Mouse (Mus musculus): ENCODE measurements at regions not wholly inside any gene's neighbourhood (a gene's known extent, or its start where the extent isn't known, plus 50 kb on each side); places are given as distances from the start of the nearest gene placed in this dataset.

DNA sequence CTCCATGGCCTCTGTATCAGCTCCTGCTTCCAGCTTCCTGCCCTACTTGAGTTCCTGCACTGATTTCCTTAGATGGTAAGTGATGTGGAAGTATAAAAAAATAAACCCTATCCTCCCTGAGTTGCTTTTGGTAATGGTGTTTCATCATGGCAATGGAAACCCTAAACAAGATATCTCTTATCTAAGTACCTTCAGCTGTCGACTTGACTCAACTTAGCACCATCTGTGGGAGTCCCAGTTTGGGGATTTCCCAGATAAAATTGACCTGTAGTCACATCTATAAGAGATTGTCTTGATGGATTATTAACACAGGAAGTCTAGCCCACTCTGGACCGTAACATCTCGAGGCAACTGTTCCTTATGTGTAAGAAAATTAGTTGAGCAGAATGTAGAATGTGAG, 570.2 kb upstream of the Gm10306 start:
- no peaks in the 10 kb centered on the region for H3K4me1 ChIP-seq (replicated peaks; ENCODE audit: control insufficient read depth, insufficient read depth, low read length)
- H3K36me3 ChIP-seq (replicated peaks; ENCODE audit: control insufficient read depth, insufficient read depth): no peaks in the 10 kb centered on the region
- DNase-seq (ENCODE audit: low spot score) (no peak), ATAC-seq (ENCODE audit: low FRiP score) (no peak)
- no peak overlapping the region for H3K4me3 ChIP-seq (replicated peaks; ENCODE audit: low read length)
- H3K4me2 ChIP-seq (replicated peaks): no peak overlapping the region
- 96% methylated on average over 3 of the region's 3 CpGs for WGBS
- H3K27me3 ChIP-seq (ENCODE audit: control insufficient read depth, insufficient read depth, low read length): no peaks in the 10 kb centered on the region
- no peaks in the 10 kb centered on the region for H3K9me3 ChIP-seq (ENCODE audit: control insufficient read depth, low read length)
- H3K9ac ChIP-seq: no peak overlapping the region
- no peak overlapping the region for H3K27ac ChIP-seq

DNA sequence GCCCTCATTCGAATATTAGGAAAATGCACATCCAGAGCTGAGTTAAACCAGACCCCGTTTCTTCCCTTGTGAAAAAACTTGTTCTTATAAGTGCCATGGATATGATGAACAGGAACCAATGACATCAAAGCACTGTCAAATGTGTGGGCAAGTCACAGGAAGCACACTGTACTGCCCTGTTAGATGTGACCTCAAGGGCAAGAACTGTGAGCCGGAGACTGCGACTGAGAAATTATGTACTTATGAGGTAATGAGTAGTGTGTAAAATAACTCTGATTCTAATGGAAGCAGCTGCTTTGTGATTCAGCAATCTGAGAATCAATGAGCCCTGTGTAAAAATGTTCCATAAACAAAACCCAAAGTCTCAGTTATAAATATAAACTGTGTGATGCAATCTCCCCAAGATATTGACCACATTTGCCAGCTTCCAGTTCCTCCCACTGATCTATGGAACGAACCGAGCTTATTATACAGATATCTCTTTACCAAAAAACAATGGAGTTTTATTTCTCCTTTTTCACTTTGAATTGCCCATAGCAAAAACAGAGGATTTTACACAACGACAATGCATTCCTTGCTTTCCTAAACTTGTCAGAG, 566.0 kb upstream of the Gm10306 start:
- Histone ChIP-seq H3K9ac (no peak overlapping the region), H3K4me2 (replicated peaks) (no peak overlapping the region), H3K27me3 (ENCODE audit: control insufficient read depth, insufficient read depth, low read length) (no peaks in the 10 kb centered on the region), H3K9me3 (ENCODE audit: control insufficient read depth, low read length) (no peaks in the 10 kb centered on the region), H3K36me3 (replicated peaks; ENCODE audit: control insufficient read depth, insufficient read depth) (no peaks in the 10 kb centered on the region), H3K27ac (no peak overlapping the region), H3K4me1 (replicated peaks; ENCODE audit: control insufficient read depth, insufficient read depth, low read length) (no peaks in the 10 kb centered on the region), H3K4me3 (replicated peaks; ENCODE audit: low read length) (no peak overlapping the region)
- DNase-seq (ENCODE audit: low spot score) (no peak), ATAC-seq (ENCODE audit: low FRiP score) (no peak)
- WGBS: 89% methylated on average over 7 of the region's 7 CpGs

DNA sequence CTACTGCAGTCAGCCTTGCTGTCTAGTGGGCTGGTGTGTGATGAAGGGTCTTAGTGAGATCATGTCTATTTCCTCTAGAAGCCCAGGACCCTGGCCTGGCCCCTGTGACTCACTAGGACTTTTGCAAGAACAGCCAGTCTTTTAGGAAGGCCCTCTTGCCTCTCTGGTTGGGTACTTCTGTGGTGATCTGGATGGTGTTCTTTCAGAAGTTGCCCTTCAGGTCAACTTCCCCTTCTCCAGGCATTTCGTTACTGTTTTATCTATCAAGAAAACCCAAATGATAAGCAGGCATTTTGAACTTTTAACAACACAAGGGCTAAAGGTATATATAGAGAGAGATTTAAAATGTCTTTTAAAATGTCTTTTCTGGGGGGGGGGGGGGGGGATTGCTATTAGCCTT, 550.5 kb upstream of the Gm10306 start:
- no peaks in the 10 kb centered on the region for H3K9me3 ChIP-seq (ENCODE audit: control insufficient read depth, low read length)
- DNase-seq (ENCODE audit: low spot score): no peak
- 0 out of 2 replicates have a peak overlapping the region, but pooled peaks have one; percentile 17 for H3K27ac ChIP-seq
- no peak for ATAC-seq (ENCODE audit: low FRiP score)
- H3K36me3 ChIP-seq (replicated peaks; ENCODE audit: control insufficient read depth, insufficient read depth): no peaks in the 10 kb centered on the region
- no peak overlapping the region for H3K4me2 ChIP-seq (replicated peaks)
- 89% methylated on average over 1 of the region's 1 CpGs for WGBS
- no peaks in the 10 kb centered on the region for H3K27me3 ChIP-seq (ENCODE audit: control insufficient read depth, insufficient read depth, low read length)
- H3K4me3 ChIP-seq (replicated peaks; ENCODE audit: low read length): no peak overlapping the region
- H3K9ac ChIP-seq: no peak overlapping the region
- 0 out of 2 replicates have a peak, but pooled peaks cover 3% of the 10 kb centered on the region for H3K4me1 ChIP-seq (replicated peaks; ENCODE audit: control insufficient read depth, insufficient read depth, low read length)

DNA sequence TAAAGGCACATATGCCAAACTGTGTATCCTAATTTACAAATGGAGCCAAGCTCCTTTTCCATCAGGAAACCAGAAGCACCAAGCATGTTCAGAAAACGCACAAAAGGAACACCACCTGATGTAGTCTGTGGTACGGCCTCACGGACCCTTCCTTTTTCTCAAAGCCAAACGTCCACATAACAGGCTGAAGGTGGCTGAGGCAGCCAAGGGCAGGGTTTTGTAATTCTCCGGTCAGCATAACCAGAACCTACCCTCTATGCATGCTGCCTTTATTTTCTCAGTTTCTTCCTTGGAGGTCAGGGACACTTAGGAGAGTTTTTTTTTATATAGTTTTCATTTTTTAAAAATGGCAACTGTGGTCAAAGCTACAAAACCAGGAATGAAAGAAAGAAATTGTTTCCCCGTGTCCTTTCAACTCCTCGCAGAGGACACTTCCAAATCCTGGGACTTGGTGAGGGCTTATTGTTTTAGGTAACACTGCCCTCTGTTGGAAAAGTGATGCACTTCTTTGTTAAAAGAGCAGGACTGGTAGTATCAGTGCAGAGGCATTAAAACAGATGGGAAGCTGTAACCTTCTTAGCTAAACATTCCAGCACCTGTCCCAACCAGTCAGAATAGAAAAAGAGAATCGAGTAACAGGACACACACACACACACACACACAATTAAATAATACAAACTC, 549.1 kb upstream of the Gm10306 start:
- ATAC-seq (ENCODE audit: low FRiP score) (peak; percentile 92), DNase-seq (ENCODE audit: low spot score) (peak; percentile 84)
- Histone ChIP-seq H3K4me3 (replicated peaks; ENCODE audit: low read length) (no peak overlapping the region), H3K9me3 (ENCODE audit: control insufficient read depth, low read length) (no peaks in the 10 kb centered on the region), H3K9ac (no peak overlapping the region), H3K27ac (peak overlapping the region; percentile 20; the same call in 1 of the 2 replicates), H3K4me1 (replicated peaks; ENCODE audit: control insufficient read depth, insufficient read depth, low read length) (0 out of 2 replicates have a peak, but pooled peaks cover 3% of the 10 kb centered on the region), H3K4me2 (replicated peaks) (no peak overlapping the region), H3K27me3 (ENCODE audit: control insufficient read depth, insufficient read depth, low read length) (no peaks in the 10 kb centered on the region), H3K36me3 (replicated peaks; ENCODE audit: control insufficient read depth, insufficient read depth) (no peaks in the 10 kb centered on the region)
- 45% methylated on average over 8 of the region's 8 CpGs for WGBS

DNA sequence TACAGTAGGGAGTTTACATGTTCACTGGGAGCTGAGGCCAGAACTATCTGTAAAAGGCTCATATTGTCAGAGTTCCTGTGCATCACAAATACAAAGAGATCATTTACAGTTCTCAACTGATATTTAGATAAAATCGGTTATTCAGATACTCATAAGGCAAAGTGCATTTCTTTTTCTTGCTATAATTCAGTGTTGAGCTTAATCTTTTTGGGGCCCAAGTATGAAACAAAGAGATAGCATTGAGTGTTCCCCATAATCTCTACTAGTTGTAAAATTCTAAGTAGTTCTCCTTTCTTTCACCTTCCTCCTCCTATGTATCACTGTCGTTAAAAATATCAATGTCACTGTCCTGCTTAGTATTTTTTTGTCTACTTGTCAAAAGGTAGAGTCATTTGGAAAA, 540.6 kb upstream of the Gm10306 start:
- 87% methylated on average over 2 of the region's 2 CpGs for WGBS
- DNase-seq (ENCODE audit: low spot score): no peak
- Histone ChIP-seq H3K4me2 (replicated peaks) (no peak overlapping the region), H3K27me3 (ENCODE audit: control insufficient read depth, insufficient read depth, low read length) (no peaks in the 10 kb centered on the region), H3K9me3 (ENCODE audit: control insufficient read depth, low read length) (no peaks in the 10 kb centered on the region), H3K4me1 (replicated peaks; ENCODE audit: control insufficient read depth, insufficient read depth, low read length) (no peaks in the 10 kb centered on the region), H3K27ac (no peak overlapping the region), H3K36me3 (replicated peaks; ENCODE audit: control insufficient read depth, insufficient read depth) (no peaks in the 10 kb centered on the region), H3K4me3 (replicated peaks; ENCODE audit: low read length) (no peak overlapping the region), H3K9ac (no peak overlapping the region)
- no peak for ATAC-seq (ENCODE audit: low FRiP score)

DNA sequence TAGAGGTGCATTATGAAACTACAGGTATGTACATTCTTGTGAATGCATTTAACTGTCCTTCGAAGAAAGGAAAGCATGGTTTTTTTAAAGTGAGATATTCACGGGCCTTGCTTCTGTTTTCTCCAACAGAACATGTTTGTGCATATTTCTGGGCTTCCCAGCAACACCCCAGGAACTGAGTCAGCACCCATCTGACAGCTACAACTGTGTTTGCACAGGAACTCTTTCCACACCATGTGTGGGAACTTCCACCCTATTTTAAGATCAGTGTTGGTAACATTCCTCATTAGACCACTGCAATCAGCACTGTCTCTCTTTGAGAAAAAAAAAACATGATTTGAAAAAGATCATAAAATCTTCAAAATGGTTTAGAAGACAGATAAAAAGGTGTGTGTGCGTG, 538.6 kb upstream of the Gm10306 start:
- WGBS: 91% methylated on average over 3 of the region's 3 CpGs

DNA sequence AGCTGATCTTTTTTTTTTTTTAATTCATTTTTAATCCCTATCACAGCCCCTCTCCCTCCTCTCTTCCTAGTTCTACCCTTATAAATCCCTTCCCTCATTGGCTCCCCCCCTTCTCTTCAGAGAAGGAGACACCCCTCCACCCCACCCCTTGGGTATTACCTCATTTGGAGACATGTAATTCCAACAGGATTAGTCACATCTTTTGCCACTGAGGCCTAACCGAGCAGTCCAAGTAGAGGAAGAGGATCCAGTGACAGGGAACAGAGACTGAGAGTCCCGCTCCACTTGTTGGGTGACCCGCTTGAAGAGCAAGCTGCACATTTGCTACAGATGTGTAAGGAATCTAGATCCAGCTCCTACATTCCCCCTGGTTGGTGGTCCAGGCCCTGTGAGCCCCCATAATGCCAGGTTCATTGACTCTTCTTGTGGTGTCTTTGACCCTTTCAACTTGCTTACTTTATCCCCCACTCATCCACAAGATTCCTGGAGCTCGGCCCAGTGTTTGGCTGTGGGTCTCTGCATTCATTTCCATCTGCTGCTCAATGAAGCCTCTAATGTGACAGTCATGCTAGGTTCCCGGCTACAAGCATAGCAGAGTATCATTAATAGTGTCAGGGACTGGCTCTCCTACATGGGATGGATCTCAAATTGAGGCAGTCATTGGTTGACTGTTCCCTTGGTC, 506.6 kb upstream of the Gm10306 start:
- Histone ChIP-seq H3K9me3 (ENCODE audit: control insufficient read depth, low read length) (no peaks in the 10 kb centered on the region), H3K4me3 (replicated peaks; ENCODE audit: low read length) (no peak overlapping the region), H3K27ac (no peak overlapping the region), H3K27me3 (ENCODE audit: control insufficient read depth, insufficient read depth, low read length) (no peaks in the 10 kb centered on the region), H3K36me3 (replicated peaks; ENCODE audit: control insufficient read depth, insufficient read depth) (no peaks in the 10 kb centered on the region), H3K4me2 (replicated peaks) (no peak overlapping the region), H3K4me1 (replicated peaks; ENCODE audit: control insufficient read depth, insufficient read depth, low read length) (no peaks in the 10 kb centered on the region), H3K9ac (no peak overlapping the region)
- DNase-seq (ENCODE audit: low spot score): no peak
- 70% methylated on average over 5 of the region's 5 CpGs for WGBS
- no peak for ATAC-seq (ENCODE audit: low FRiP score)

More for the DNA sequence above, 538.6 kb upstream of the Gm10306 start:
- no peaks in the 10 kb centered on the region for H3K36me3 ChIP-seq (replicated peaks; ENCODE audit: control insufficient read depth, insufficient read depth)
- no peaks in the 10 kb centered on the region for H3K4me1 ChIP-seq (replicated peaks; ENCODE audit: control insufficient read depth, insufficient read depth, low read length)
- no peak overlapping the region for H3K4me3 ChIP-seq (replicated peaks; ENCODE audit: low read length)
- H3K9me3 ChIP-seq (ENCODE audit: control insufficient read depth, low read length): no peaks in the 10 kb centered on the region
- ATAC-seq (ENCODE audit: low FRiP score) (no peak), DNase-seq (ENCODE audit: low spot score) (no peak)
- H3K4me2 ChIP-seq (replicated peaks): no peak overlapping the region
- no peaks in the 10 kb centered on the region for H3K27me3 ChIP-seq (ENCODE audit: control insufficient read depth, insufficient read depth, low read length)
- H3K9ac ChIP-seq: no peak overlapping the region
- no peak overlapping the region for H3K27ac ChIP-seq

DNA sequence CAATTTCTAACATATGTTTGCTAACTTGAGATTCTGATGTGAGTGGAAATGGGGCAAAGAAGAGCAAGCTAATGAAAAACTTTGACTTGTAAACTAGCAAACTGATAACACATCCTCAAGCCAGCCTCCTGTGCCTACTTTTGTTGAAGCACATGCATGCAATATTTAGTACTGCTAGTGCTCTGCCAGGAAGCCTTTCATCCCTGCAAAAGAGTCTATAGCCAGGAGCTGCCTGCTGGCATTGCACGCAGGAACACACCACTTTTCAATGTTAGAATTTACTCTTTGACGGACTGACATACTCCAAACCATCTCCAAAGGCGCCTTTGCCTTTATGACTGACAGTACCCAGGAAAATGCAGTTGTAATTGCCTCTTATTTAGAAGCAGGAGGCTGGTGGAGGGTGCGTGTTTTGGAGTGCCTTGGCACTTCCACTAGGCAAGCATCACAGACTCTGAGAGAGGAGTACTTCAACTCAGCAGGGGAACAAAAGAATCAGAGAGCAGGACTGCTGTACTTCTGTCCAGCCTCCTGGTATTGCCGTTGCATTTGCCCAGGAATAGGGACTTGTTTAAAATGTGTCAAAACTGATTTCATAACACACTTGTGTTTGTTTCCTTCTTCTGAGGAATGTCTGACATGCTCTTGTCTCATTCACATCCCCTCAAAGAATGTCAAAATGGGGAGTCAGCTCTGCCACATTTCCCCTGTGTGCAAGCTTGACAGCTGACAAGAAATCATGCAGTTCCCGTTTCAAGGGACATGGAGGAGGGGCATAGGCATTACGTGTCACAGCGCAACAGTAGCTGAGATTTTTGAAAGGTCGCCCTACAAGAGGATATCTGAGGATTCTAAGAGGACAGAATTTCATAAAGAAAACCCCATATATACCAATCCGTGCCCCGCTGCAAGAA, 503.8 kb upstream of the Gm10306 start:
- no peak overlapping the region for H3K27ac ChIP-seq
- no peak overlapping the region for H3K9ac ChIP-seq
- no peaks in the 10 kb centered on the region for H3K27me3 ChIP-seq (ENCODE audit: control insufficient read depth, insufficient read depth, low read length)
- 80% methylated on average over 11 of the region's 11 CpGs for WGBS
- no peak overlapping the region for H3K4me2 ChIP-seq (replicated peaks)
- no peaks in the 10 kb centered on the region for H3K9me3 ChIP-seq (ENCODE audit: control insufficient read depth, low read length)
- ATAC-seq (ENCODE audit: low FRiP score): no peak
- no peaks in the 10 kb centered on the region for H3K36me3 ChIP-seq (replicated peaks; ENCODE audit: control insufficient read depth, insufficient read depth)
- H3K4me3 ChIP-seq (replicated peaks; ENCODE audit: low read length): no peak overlapping the region
- no peak for DNase-seq (ENCODE audit: low spot score)
- no peaks in the 10 kb centered on the region for H3K4me1 ChIP-seq (replicated peaks; ENCODE audit: control insufficient read depth, insufficient read depth, low read length)

All from hindbrain, embryonic 14.5 days (tissue).